Mouse (Mus musculus) CH12.LX (cell line): Measurements from ENCODE around the gene Zfp777. TPM values are rescaled to one million over a fixed set of nuclear protein-coding genes. Genes with fewer than 3 reads are reported as not detected.

ENCODE experiments used
- DNase-seq: peaks from one replicate; pipeline ENCODE4 v3.0.0-alpha.2; 2013; ENCODE audit errors: extremely low read depth
- H3K27ac ChIP-seq: 2 replicates; pipeline ENCODE4 v1.5.1; 2012; ENCODE audit warnings: low read depth, mild to moderate bottlenecking, control low read depth, moderate library complexity; ENCODE audit not compliant: insufficient read depth
- H3K27me3 ChIP-seq: replicated peaks from 2 replicates; pipeline ENCODE3; 2012; ENCODE audit warnings: inconsistent platforms
- H3K36me3 ChIP-seq, 2 experiments: replicated peaks in 1 of 2; 2 replicates each; pipeline versions ENCODE3 to v1.6.1; 2012; ENCODE audit warnings: inconsistent platforms in 1 of 2, low read length in 1 of 2, mild to moderate bottlenecking in 1 of 2, mixed read lengths in 1 of 2, moderate library complexity in 1 of 2; ENCODE audit not compliant: control insufficient read depth in 1 of 2, insufficient read depth in 1 of 2
- H3K4me1 ChIP-seq, 2 experiments: 2 replicates each; pipeline ENCODE4 v1.6.1; 2012; ENCODE audit warnings: inconsistent platforms in 1 of 2, moderate library complexity in 1 of 2; ENCODE audit not compliant: insufficient read depth in 2 of 2, control insufficient read depth in 1 of 2
- H3K4me2 ChIP-seq: 2 replicates; pipeline ENCODE4 v1.6.1; 2012; ENCODE audit warnings: low read depth, mild to moderate bottlenecking, control low read depth; ENCODE audit not compliant: poor library complexity, insufficient read depth, severe bottlenecking
- H3K4me3 ChIP-seq, 3 experiments: fragments of 150-350 bp in 1 of 3; sonication (generic) in 1 of 3; replicated peaks in 1 of 3; 2 replicates each; pipeline versions ENCODE3 to v1.5.1; 2011 to 2012; ENCODE audit warnings: low read depth in 2 of 3, low read length in 2 of 3, mild to moderate bottlenecking in 2 of 3, moderate library complexity in 2 of 3, control low read depth in 1 of 3, improper control_type of control experiment in 1 of 3, inconsistent platforms in 1 of 3, mixed read lengths in 1 of 3; ENCODE audit not compliant: poor library complexity in 1 of 3
- H3K79me2 ChIP-seq: replicated peaks from 2 replicates; pipeline ENCODE4 v1.6.1; 2012; ENCODE audit warnings: mild to moderate bottlenecking, moderate library complexity; ENCODE audit not compliant: control insufficient read depth, poor library complexity, insufficient read depth, severe bottlenecking; ENCODE audit errors: extremely low read depth
- H3K9ac ChIP-seq: 2 replicates; pipeline ENCODE4 v1.6.1; 2012; ENCODE audit warnings: low read depth, mild to moderate bottlenecking, control low read depth, moderate library complexity; ENCODE audit not compliant: insufficient read depth
- H3K9me3 ChIP-seq: replicated peaks from 2 replicates; pipeline ENCODE3; 2012; ENCODE audit warnings: low read length, inconsistent platforms, mixed read lengths
- CHD1 ChIP-seq: IDR thresholded peaks from 2 replicates; pipeline ENCODE4 v1.6.1; 2012; ENCODE audit warnings: low read depth, low read length, improper control_type of control experiment, inconsistent platforms
- CHD2 ChIP-seq: IDR thresholded peaks from 2 replicates; pipeline ENCODE4 v1.6.1; 2011; ENCODE audit warnings: low read length, improper control_type of control experiment
- CTCF ChIP-seq, 2 experiments: IDR thresholded peaks in 1 of 2; conservative IDR thresholded peaks in 1 of 2; 2 replicates each; pipeline ENCODE4 v1.5.1; 2011 to 2012; ENCODE audit warnings: low read depth in 2 of 2, low read length in 2 of 2, improper control_type of control experiment in 1 of 2, inconsistent platforms in 1 of 2, mild to moderate bottlenecking in 1 of 2, moderate library complexity in 1 of 2
- E2F4 ChIP-seq: IDR thresholded peaks from 2 replicates; pipeline ENCODE4 v1.6.1; 2011; ENCODE audit warnings: low read depth, low read length, improper control_type of control experiment; ENCODE audit not compliant: insufficient replicate concordance
- EP300 ChIP-seq: IDR thresholded peaks from 2 replicates; pipeline ENCODE4 v1.6.1; 2011; ENCODE audit warnings: low read length, improper control_type of control experiment
- ETS1 ChIP-seq: conservative IDR thresholded peaks from 2 replicates; pipeline ENCODE4 v1.6.1; 2012; ENCODE audit warnings: low read depth, mild to moderate bottlenecking, inconsistent platforms, low read length, improper control_type of control experiment, moderate library complexity
- GABPA ChIP-seq: IDR thresholded peaks from 2 replicates; pipeline ENCODE4 v1.6.1; 2012; ENCODE audit warnings: low read depth, low read length, improper control_type of control experiment, inconsistent platforms; ENCODE audit not compliant: insufficient replicate concordance
- HCFC1 ChIP-seq: IDR thresholded peaks from 2 replicates; pipeline ENCODE4 v1.6.1; 2012; ENCODE audit warnings: low read depth, mild to moderate bottlenecking, inconsistent platforms, low read length, improper control_type of control experiment
- IRF4 ChIP-seq: IDR thresholded peaks from 2 replicates; pipeline ENCODE4 v1.6.1; 2014; ENCODE audit warnings: low read depth, mild to moderate bottlenecking, inconsistent platforms, low read length, improper control_type of control experiment
- MAX ChIP-seq: IDR thresholded peaks from 2 replicates; pipeline ENCODE4 v1.6.1; 2011; ENCODE audit warnings: low read length, improper control_type of control experiment
- MAZ ChIP-seq: IDR thresholded peaks from 2 replicates; pipeline ENCODE4 v1.6.1; 2012; ENCODE audit warnings: low read depth, mild to moderate bottlenecking, inconsistent platforms, low read length, improper control_type of control experiment, moderate library complexity
- MXI1 ChIP-seq: IDR thresholded peaks from 2 replicates; pipeline ENCODE4 v1.6.1; 2011; ENCODE audit warnings: mild to moderate bottlenecking, low read depth, low read length, improper control_type of control experiment
- NELFE ChIP-seq: IDR thresholded peaks from 2 replicates; pipeline ENCODE4 v1.6.1; 2011; ENCODE audit warnings: low read depth, low read length, improper control_type of control experiment
- POLR2A ChIP-seq: IDR thresholded peaks from 2 replicates; pipeline ENCODE4 v1.6.1; 2011; ENCODE audit warnings: low read depth, mild to moderate bottlenecking, improper control_type of control experiment, low read length
- POLR2AphosphoS2 ChIP-seq: IDR thresholded peaks from 2 replicates; pipeline ENCODE4 v1.6.1; 2011; ENCODE audit warnings: low read depth, low read length, improper control_type of control experiment
- SIN3A ChIP-seq: IDR thresholded peaks from 2 replicates; pipeline ENCODE4 v1.6.1; 2012; ENCODE audit warnings: low read length, improper control_type of control experiment, inconsistent platforms
- SMC3 ChIP-seq: IDR thresholded peaks from 2 replicates; pipeline ENCODE4 v1.6.1; 2011; ENCODE audit warnings: low read depth, low read length, improper control_type of control experiment
- TCF12 ChIP-seq: IDR thresholded peaks from 2 replicates; pipeline ENCODE4 v1.6.1; 2014; ENCODE audit warnings: low read depth, mild to moderate bottlenecking, inconsistent platforms, low read length, improper control_type of control experiment
- USF1 ChIP-seq: IDR thresholded peaks from 2 replicates; pipeline ENCODE4 v1.6.1; 2014; ENCODE audit warnings: low read depth, mild to moderate bottlenecking, inconsistent platforms, low read length, improper control_type of control experiment
- USF2 ChIP-seq: conservative IDR thresholded peaks from 2 replicates; pipeline ENCODE4 v1.6.1; 2011; ENCODE audit warnings: low read depth, low read length, improper control_type of control experiment
- ZKSCAN1 ChIP-seq: IDR thresholded peaks from 2 replicates; pipeline ENCODE4 v1.6.1; 2012; ENCODE audit warnings: low read depth, inconsistent platforms, low read length, improper control_type of control experiment, borderline replicate concordance
- ZNF384 ChIP-seq: IDR thresholded peaks from 2 replicates; pipeline ENCODE4 v1.6.1; 2012; ENCODE audit warnings: low read depth, low read length, improper control_type of control experiment, inconsistent platforms
- dilution Hi-C: fragments of 300-500 bp; cut with MboI; formaldehyde crosslinking; loops from 2 replicates; pipeline ENCODE4 v1.14.3; 2020; ENCODE audit warnings: low sequenced_read_pairs; ENCODE audit not compliant: extremely low pct_unique_long_range_greater_than_20kb, extremely low pct_ligation_motif_present
- in situ Hi-C: fragments of 300-500 bp; cut with MboI; formaldehyde crosslinking; loops from 3 replicates; pipeline ENCODE4 v1.14.3; 2019; ENCODE audit warnings: low sequenced_read_pairs, low pct_ligation_motif_present, low pct_unique_long_range_greater_than_20kb, mixed read lengths
- polyA plus RNA-seq: library from polyadenylated mRNA; unstranded; fragments of >175 nt; gene quantifications from 2 replicates; pipeline ENCODE4 v1.2.1, GENCODE M21; 2012; ENCODE audit warnings: low read depth; ENCODE audit not compliant: insufficient read length
- total RNA-seq, 2 experiments: library from RNA; depleted of rRNA; stranded (reverse); fragments of 300-350 nt in 1 of 2; fragments of >200 nt in 1 of 2; gene quantifications; 2 replicates each; pipeline ENCODE4 v1.2.3; 2012 to 2014

The Zfp777 gene
- total and polyA plus RNA-seq, 3 experiments = 7.1 to 16.5 (median 13.6) TPM

DNA sequence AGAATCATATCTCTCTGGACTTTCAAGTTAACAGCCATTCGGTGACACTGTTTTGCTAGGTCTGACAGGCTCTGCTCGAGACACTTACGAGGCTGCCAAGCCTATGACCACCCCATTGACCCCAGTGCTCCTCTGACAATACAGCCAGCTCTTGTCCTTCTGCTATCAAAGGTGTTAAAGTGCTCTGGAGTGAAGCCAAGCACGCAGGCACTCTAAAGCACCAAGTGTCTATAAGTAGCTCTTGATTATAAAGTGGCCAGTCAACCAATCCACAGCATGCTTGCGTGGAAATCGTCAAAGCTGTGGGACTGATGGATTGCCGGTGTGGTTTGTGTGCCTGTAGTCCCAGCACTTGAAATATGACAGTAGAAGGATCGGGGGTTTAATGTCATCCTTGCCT lies 38.0 kb downstream of the Zfp777 start:
- Histone ChIP-seq H3K9ac (no peak overlapping the region), H3K79me2 (no peaks in the 10 kb centered on the region), H3K4me2 (no peak overlapping the region), H3K27ac (no peak overlapping the region), H3K27me3 (no peaks in the 10 kb centered on the region), H3K4me1 (0 out of 4 replicates have a peak, but pooled peaks cover 0 to 4% of the 10 kb centered on the region in 2 experiments), H3K4me3 (no peak overlapping the region), H3K9me3 (no peaks in the 10 kb centered on the region), H3K36me3 (no peaks in the 10 kb centered on the region)
- no peak for TF ChIP-seq TCF12
- TF ChIP-seq HCFC1 = no peak
- no peak for TF ChIP-seq USF1
- TF ChIP-seq EP300 = no peak
- TF ChIP-seq CHD1 = no peak
- no peak for TF ChIP-seq GABPA
- TF ChIP-seq ZNF384 = no peak
- TF ChIP-seq SIN3A = no peak
- no peak for TF ChIP-seq POLR2AphosphoS2
- DNase-seq = no peak
- in situ Hi-C loops = no loop called here
- dilution Hi-C loops = no loop called here

GRCm38 (mm10) chr6:47995661-47996060 lies 53.0 kb downstream of the Zfp777 start:
- H3K27ac ChIP-seq = no peak overlapping the region
- dilution Hi-C loops = no loop called here
- peaks cover 9% of the 10 kb centered on the region for H3K27me3 ChIP-seq

More at GRCm38 (mm10) chr6:47995661-47996060, 53.0 kb downstream of the Zfp777 start:
- H3K9me3 ChIP-seq = peaks cover 4% of the 10 kb centered on the region
- H3K4me2 ChIP-seq = no peak overlapping the region
- H3K9ac ChIP-seq = no peak overlapping the region
- TF ChIP-seq EP300 = no peak
- TF ChIP-seq ETS1 = no peak
- TF ChIP-seq POLR2A = no peak
- no peak for TF ChIP-seq USF2
- TF ChIP-seq MAZ = no peak
- no peak for TF ChIP-seq CTCF (conservative IDR thresholded peaks at IDR 0.05 in 1 of 2, IDR thresholded peaks at IDR 0.05 in 1 of 2; ENCODE audit: low read depth in 2 of 2, low read length in 2 of 2)
- no peak for TF ChIP-seq SMC3
- no peak for TF ChIP-seq MXI1
- no peak for TF ChIP-seq MAX
- TF ChIP-seq TCF12 = no peak
- no peak for TF ChIP-seq ZKSCAN1
- TF ChIP-seq CHD2 = no peak
- no peak for TF ChIP-seq NELFE
- TF ChIP-seq SIN3A = no peak
- TF ChIP-seq E2F4 = no peak
- TF ChIP-seq IRF4 = no peak
- no peak for TF ChIP-seq POLR2AphosphoS2
- TF ChIP-seq USF1 = no peak
- TF ChIP-seq, all 38 proteins: peak for 0
- H3K79me2 ChIP-seq = no peaks in the 10 kb centered on the region
- no peaks in the 10 kb centered on the region for H3K4me1 ChIP-seq
- no peak for DNase-seq
- in situ Hi-C loops = no loop called here
- no peak overlapping the region for H3K4me3 ChIP-seq
- H3K36me3 ChIP-seq = no peaks in the 10 kb centered on the region
